Mouse (Mus musculus) kidney, embryonic 14.5 days (tissue): ENCODE data around the gene Epb41l2. TPM values are rescaled to one million over a fixed set of nuclear protein-coding genes. Genes with fewer than 3 reads are reported as not detected.

Experiments
- ATAC-seq: fragments of 200-750 bp; cut with Nextera tagmentation; 2 replicates; pipeline ENCODE4 v1.8.0; 2017; ENCODE audit warnings: moderate number of reproducible peaks, mild to moderate bottlenecking, moderate TSS enrichment, moderate library complexity; ENCODE audit not compliant: low FRiP score, low TSS enrichment
- H3K27ac ChIP-seq: fragments of 300-500 bp; sonication (generic); 2 replicates; pipeline ENCODE4 v1.5.1; 2014; ENCODE audit warnings: low read depth, mild to moderate bottlenecking, low read length, moderate library complexity, mixed read lengths
- H3K27me3 ChIP-seq: fragments of 300-500 bp; sonication (generic); 2 replicates; pipeline ENCODE4 v1.6.1; 2014; ENCODE audit warnings: mild to moderate bottlenecking, low read length; ENCODE audit not compliant: control insufficient read depth, insufficient read depth
- H3K36me3 ChIP-seq: fragments of 300-500 bp; sonication (generic); 2 replicates; pipeline ENCODE4 v1.6.1; 2014; ENCODE audit warnings: low read length, mixed read lengths; ENCODE audit not compliant: control insufficient read depth, insufficient read depth
- H3K4me1 ChIP-seq: fragments of 300-500 bp; sonication (generic); 2 replicates; pipeline ENCODE4 v1.6.1; 2014; ENCODE audit warnings: low read length, mixed read lengths; ENCODE audit not compliant: control insufficient read depth, insufficient read depth
- H3K4me2 ChIP-seq: fragments of 300-500 bp; sonication (generic); replicated peaks from 2 replicates; pipeline ENCODE4 v1.6.1; 2014; ENCODE audit warnings: low read depth, mild to moderate bottlenecking, low read length
- H3K4me3 ChIP-seq: fragments of 300-500 bp; sonication (generic); 2 replicates; pipeline ENCODE4 v1.5.1; 2014; ENCODE audit warnings: mild to moderate bottlenecking, low read length
- H3K9ac ChIP-seq: fragments of 300-500 bp; sonication (generic); 2 replicates; pipeline ENCODE4 v1.6.1; 2014; ENCODE audit warnings: low read depth, mild to moderate bottlenecking, low read length, moderate library complexity
- H3K9me3 ChIP-seq: fragments of 300-500 bp; sonication (generic); 2 replicates; pipeline ENCODE4 v1.6.1; 2016; ENCODE audit warnings: low read length; ENCODE audit not compliant: control insufficient read depth
- WGBS: fragments of 180-500 bp; shearing (Covaris S2); extraction: QIAGEN DNeasy Blood & Tissue Kit; methylation state at CpG from one replicate; pipeline ENCODE4 v1.1.7; 2014; 5-methylcytosine and 5-hydroxymethylcytosine counted together
- polyA plus RNA-seq: library from polyadenylated mRNA; unstranded; fragments of >200 nt; fragmentation: Nextera tagmentation; extraction: Ambion mirVana; gene quantifications from 2 replicates; pipeline ENCODE4 v1.2.1, GENCODE M21; 2014

Epb41l2 gene
- polyA plus RNA-seq, 1 experiment from 2014 or later, result 66.4 TPM

GRCm38 (mm10) chr10:25387268-25387667 lies 27.7 kb downstream of the Epb41l2 start:
- Histone ChIP-seq H3K27ac (no peak overlapping the region; the same call in 1 of the 2 replicates), H3K9me3 (no peaks in the 10 kb centered on the region), H3K27me3 (no peaks in the 10 kb centered on the region), H3K36me3 (no peaks in the 10 kb centered on the region), H3K4me3 (no peak overlapping the region), H3K4me1 (peaks cover 17% of the 10 kb centered on the region; the same call in 1 of the 2 replicates), H3K4me2 (no peak overlapping the region), H3K9ac (no peak overlapping the region)
- no peak; the same call in 1 of the 2 replicates for ATAC-seq
- WGBS, result 18% methylated on average over 4 of the region's 4 CpGs

- no peak for ATAC-seq
- H3K9me3 ChIP-seq, result no peaks in the 10 kb centered on the region
Measured at GRCm38 (mm10) chr10:25392786-25393185, 33.2 kb downstream of the Epb41l2 start.

GRCm38 (mm10) chr10:25393721-25394120 lies 34.1 kb downstream of the Epb41l2 start:
- no peak overlapping the region for H3K4me2 ChIP-seq
- no peak overlapping the region for H3K27ac ChIP-seq
- H3K9me3 ChIP-seq, result no peaks in the 10 kb centered on the region
- H3K27me3 ChIP-seq, result no peaks in the 10 kb centered on the region
- no peak overlapping the region for H3K9ac ChIP-seq
- H3K4me3 ChIP-seq, result no peak overlapping the region
- no peak for ATAC-seq
- H3K36me3 ChIP-seq, result no peaks in the 10 kb centered on the region
- WGBS, result 91% methylated on average over 1 of the region's 1 CpGs
- H3K4me1 ChIP-seq, result peaks cover 9% of the 10 kb centered on the region

More at GRCm38 (mm10) chr10:25392786-25393185, 33.2 kb downstream of the Epb41l2 start:
- 90% methylated on average over 7 of the region's 7 CpGs for WGBS
- H3K27ac ChIP-seq, result no peak overlapping the region
- peaks cover under 1% of the 10 kb centered on the region; the same call in 1 of the 2 replicates for H3K4me1 ChIP-seq
- no peak overlapping the region for H3K4me3 ChIP-seq
- H3K9ac ChIP-seq, result no peak overlapping the region
- H3K36me3 ChIP-seq, result no peaks in the 10 kb centered on the region
- no peaks in the 10 kb centered on the region for H3K27me3 ChIP-seq
- no peak overlapping the region for H3K4me2 ChIP-seq

- no peak for ATAC-seq
- Histone ChIP-seq H3K27ac (no peak overlapping the region), H3K4me1 (peaks cover 16% of the 10 kb centered on the region), H3K4me2 (no peak overlapping the region), H3K27me3 (no peaks in the 10 kb centered on the region), H3K9ac (no peak overlapping the region), H3K36me3 (no peaks in the 10 kb centered on the region), H3K4me3 (no peak overlapping the region), H3K9me3 (no peaks in the 10 kb centered on the region)
- 80% methylated on average over 5 of the region's 5 CpGs for WGBS
Measured at GRCm38 (mm10) chr10:25395236-25395886, 35.8 kb downstream of the Epb41l2 start.

- WGBS, result 91% methylated on average over 3 of the region's 3 CpGs
- Histone ChIP-seq H3K9ac (no peak overlapping the region), H3K4me3 (no peak overlapping the region), H3K4me1 (peaks cover 20% of the 10 kb centered on the region), H3K27ac (no peak overlapping the region), H3K9me3 (no peaks in the 10 kb centered on the region), H3K4me2 (no peak overlapping the region), H3K27me3 (no peaks in the 10 kb centered on the region), H3K36me3 (no peaks in the 10 kb centered on the region)
- no peak for ATAC-seq
Measured at GRCm38 (mm10) chr10:25396859-25397258, 37.3 kb downstream of the Epb41l2 start.

- Histone ChIP-seq H3K9me3 (no peaks in the 10 kb centered on the region), H3K4me1 (peaks cover 26% of the 10 kb centered on the region), H3K4me3 (no peak overlapping the region), H3K27me3 (no peaks in the 10 kb centered on the region), H3K9ac (no peak overlapping the region), H3K27ac (no peak overlapping the region), H3K4me2 (no peak overlapping the region), H3K36me3 (no peaks in the 10 kb centered on the region)
- no peak for ATAC-seq
- WGBS, result 53% methylated on average over 14 of the region's 14 CpGs
Measured at GRCm38 (mm10) chr10:25397767-25398690, 38.4 kb downstream of the Epb41l2 start.

- peaks cover 30% of the 10 kb centered on the region for H3K4me1 ChIP-seq
- H3K9ac ChIP-seq, result no peak overlapping the region
- no peaks in the 10 kb centered on the region for H3K9me3 ChIP-seq
- H3K4me2 ChIP-seq, result no peak overlapping the region
- no peak overlapping the region for H3K27ac ChIP-seq
- 61% methylated on average over 4 of the region's 4 CpGs for WGBS
- H3K36me3 ChIP-seq, result no peaks in the 10 kb centered on the region
- no peak overlapping the region for H3K4me3 ChIP-seq
- H3K27me3 ChIP-seq, result no peaks in the 10 kb centered on the region
- no peak for ATAC-seq
Measured at GRCm38 (mm10) chr10:25399016-25399415, 39.4 kb downstream of the Epb41l2 start.

- Histone ChIP-seq H3K27ac (no peak overlapping the region), H3K9me3 (no peaks in the 10 kb centered on the region), H3K4me2 (no peak overlapping the region), H3K9ac (no peak overlapping the region), H3K27me3 (no peaks in the 10 kb centered on the region), H3K36me3 (no peaks in the 10 kb centered on the region), H3K4me1 (peaks cover 30% of the 10 kb centered on the region), H3K4me3 (no peak overlapping the region)
- 42% methylated on average over 8 of the region's 8 CpGs for WGBS
- ATAC-seq, result no peak
Measured at GRCm38 (mm10) chr10:25400076-25400475, 40.5 kb downstream of the Epb41l2 start.

- Histone ChIP-seq H3K36me3 (no peaks in the 10 kb centered on the region), H3K4me3 (no peak overlapping the region), H3K9ac (no peak overlapping the region), H3K9me3 (no peaks in the 10 kb centered on the region), H3K27ac (no peak overlapping the region), H3K27me3 (no peaks in the 10 kb centered on the region), H3K4me1 (peaks cover 30% of the 10 kb centered on the region), H3K4me2 (no peak overlapping the region)
- ATAC-seq, result no peak
- 91% methylated on average over 9 of the region's 9 CpGs for WGBS
Measured at GRCm38 (mm10) chr10:25400646-25401045, 41.0 kb downstream of the Epb41l2 start.
